Mouse (Mus musculus) bone marrow macrophage, adult 2 months (primary cell): ENCODE results near the gene Gm11733.

Source experiments
- CTCF ChIP-seq: IDR thresholded peaks from 2 replicates; pipeline ENCODE4 v1.5.1; 2012; ENCODE audit warnings: low read depth, mild to moderate bottlenecking, low read length, moderate library complexity
- POLR2A ChIP-seq: IDR thresholded peaks from 2 replicates; pipeline ENCODE4 v1.6.1; 2012; ENCODE audit warnings: mild to moderate bottlenecking, low read depth, low read length, borderline replicate concordance

DNA sequence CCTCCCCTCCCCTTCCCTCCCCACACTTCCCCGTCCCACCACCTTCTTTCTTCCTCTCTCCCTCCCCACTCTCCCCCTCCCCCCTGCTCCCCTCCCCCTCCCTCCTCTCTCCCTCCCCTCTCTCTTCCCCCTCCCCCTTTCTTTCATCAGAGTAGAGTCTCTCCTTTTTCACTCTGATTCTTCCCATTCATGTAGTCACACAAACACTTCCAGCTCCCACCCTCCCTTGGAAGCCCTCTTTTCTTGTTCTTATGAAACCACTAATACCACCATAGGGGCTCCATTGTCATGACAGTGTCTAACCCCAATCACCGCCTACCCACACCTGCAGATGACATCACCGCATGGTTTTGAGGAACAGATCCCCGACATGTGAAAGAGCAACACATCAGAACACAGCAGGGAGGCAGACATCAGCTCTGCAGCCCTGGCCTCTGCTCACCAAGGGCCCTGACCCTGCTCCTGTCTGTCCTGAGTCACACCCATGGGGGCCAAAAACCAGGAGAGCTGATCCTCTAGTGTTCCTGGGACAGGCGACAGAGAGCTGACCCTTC, 7.5 kb upstream of the Gm11733 start:
- no peak for TF ChIP-seq CTCF
- no peak for TF ChIP-seq POLR2A
